Mouse (Mus musculus) brain, embryonic 14.5 days (tissue): ENCODE measurements around the gene Ift122.

Experiments used
- CTCF ChIP-seq: fragments of 200-500 bp; IDR thresholded peaks from 2 replicates; pipeline ENCODE4 v1.5.1; 2012; ENCODE audit warnings: inconsistent platforms, mild to moderate bottlenecking, moderate library complexity, borderline replicate concordance; ENCODE audit not compliant: insufficient read depth, insufficient read length; ENCODE audit errors: extremely low read depth
- POLR2A ChIP-seq: fragments of 200-500 bp; IDR thresholded peaks from 2 replicates; pipeline ENCODE4 v1.6.1; 2012; ENCODE audit warnings: mild to moderate bottlenecking, inconsistent platforms, borderline replicate concordance; ENCODE audit not compliant: poor library complexity, insufficient read depth, insufficient read length, severe bottlenecking; ENCODE audit errors: extremely low read depth

DNA sequence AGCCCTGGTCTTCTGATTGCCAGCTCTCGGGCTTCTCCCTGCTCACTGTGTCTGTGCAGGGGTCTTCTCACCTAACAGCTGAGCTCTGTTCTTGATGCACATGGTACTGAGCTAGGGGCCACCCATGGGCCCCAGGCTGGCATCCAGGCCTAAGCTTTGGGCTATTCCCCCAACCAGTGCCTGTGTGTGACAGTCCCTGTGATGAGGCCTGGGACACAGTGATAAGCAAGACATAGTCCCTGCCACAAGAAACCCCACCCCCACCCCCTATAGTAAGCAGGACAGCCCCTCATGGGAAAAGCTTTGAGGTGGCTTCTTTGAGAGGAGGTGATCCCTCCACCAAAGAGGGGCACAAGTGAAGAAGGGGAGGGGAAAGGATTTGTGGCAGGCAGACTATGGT, 65.3 kb downstream of the Ift122 start:
- TF ChIP-seq CTCF, result no peak
- TF ChIP-seq POLR2A, result no peak
